Mouse (Mus musculus) brain, embryonic 14.5 days (tissue): ENCODE results near the gene Lman2. TPM values are rescaled to one million over a fixed set of nuclear protein-coding genes. Genes with fewer than 3 reads are reported as not detected.

Experiments used
- DNase-seq: peaks from one replicate; pipeline ENCODE4 v3.0.0-alpha.2; 2011; ENCODE audit warnings: low read depth
- CTCF ChIP-seq: fragments of 200-500 bp; IDR thresholded peaks from 2 replicates; pipeline ENCODE4 v1.5.1; 2012; ENCODE audit warnings: inconsistent platforms, mild to moderate bottlenecking, moderate library complexity, borderline replicate concordance; ENCODE audit not compliant: insufficient read depth, insufficient read length; ENCODE audit errors: extremely low read depth
- POLR2A ChIP-seq: fragments of 200-500 bp; IDR thresholded peaks from 2 replicates; pipeline ENCODE4 v1.6.1; 2012; ENCODE audit warnings: mild to moderate bottlenecking, inconsistent platforms, borderline replicate concordance; ENCODE audit not compliant: poor library complexity, insufficient read depth, insufficient read length, severe bottlenecking; ENCODE audit errors: extremely low read depth
- polyA plus RNA-seq: library from polyadenylated mRNA; depleted of rRNA; stranded (reverse); fragments of >200 nt; gene quantifications from 2 replicates; pipeline ENCODE4 v1.2.3, GENCODE M21; 2012; rRNA removed

The Lman2 gene
- polyA plus RNA-seq, 1 experiment = 66.2 TPM

GRCm38 (mm10) chr13:55321434-55322129, 41.0 kb downstream of the Lman2 start, which contains the start of gene Rab24:
Rab24 (minus strand) TSS chr13:55321946.
- TF ChIP-seq CTCF (no peak), POLR2A (peak; percentile 60; the same call in 1 of the 2 replicates)
- peak; percentile 95 for DNase-seq

GRCm38 (mm10) chr13:55319931-55320533, 42.6 kb downstream of the Lman2 start, which contains the start of gene Prelid1:
Prelid1 (plus strand) TSS chr13:55320500.
- DNase-seq = no peak
- TF ChIP-seq CTCF = no peak
- TF ChIP-seq POLR2A = no peak

DNA sequence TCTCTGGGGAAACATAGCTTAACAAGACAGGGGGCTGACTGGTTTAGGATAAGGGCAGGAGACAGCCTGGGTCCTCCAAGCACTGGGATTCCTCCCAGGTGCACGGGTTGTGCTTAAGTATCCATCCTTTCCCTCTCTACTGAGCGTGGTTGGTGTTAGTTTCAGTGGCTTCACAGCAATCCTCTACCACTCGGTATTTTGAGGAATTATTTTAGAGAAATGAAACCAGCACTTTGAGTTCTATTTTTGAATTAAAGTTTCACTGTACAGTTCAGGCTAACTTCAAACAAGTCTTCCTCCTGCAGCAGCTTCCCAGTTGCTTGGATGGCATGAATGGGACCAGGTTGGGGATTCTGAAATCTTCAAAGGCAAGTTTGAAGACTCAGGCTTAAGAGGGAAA, 44.2 kb downstream of the Lman2 start:
- no peak for DNase-seq
- no peak for TF ChIP-seq POLR2A
- TF ChIP-seq CTCF = no peak

- DNase-seq = no peak
- no peak for TF ChIP-seq POLR2A
- TF ChIP-seq CTCF = no peak
Measured at GRCm38 (mm10) chr13:55314891-55315412, 47.6 kb downstream of the Lman2 start.

GRCm38 (mm10) chr13:55313051-55313450, 49.5 kb downstream of the Lman2 start:
- no peak for DNase-seq

DNA sequence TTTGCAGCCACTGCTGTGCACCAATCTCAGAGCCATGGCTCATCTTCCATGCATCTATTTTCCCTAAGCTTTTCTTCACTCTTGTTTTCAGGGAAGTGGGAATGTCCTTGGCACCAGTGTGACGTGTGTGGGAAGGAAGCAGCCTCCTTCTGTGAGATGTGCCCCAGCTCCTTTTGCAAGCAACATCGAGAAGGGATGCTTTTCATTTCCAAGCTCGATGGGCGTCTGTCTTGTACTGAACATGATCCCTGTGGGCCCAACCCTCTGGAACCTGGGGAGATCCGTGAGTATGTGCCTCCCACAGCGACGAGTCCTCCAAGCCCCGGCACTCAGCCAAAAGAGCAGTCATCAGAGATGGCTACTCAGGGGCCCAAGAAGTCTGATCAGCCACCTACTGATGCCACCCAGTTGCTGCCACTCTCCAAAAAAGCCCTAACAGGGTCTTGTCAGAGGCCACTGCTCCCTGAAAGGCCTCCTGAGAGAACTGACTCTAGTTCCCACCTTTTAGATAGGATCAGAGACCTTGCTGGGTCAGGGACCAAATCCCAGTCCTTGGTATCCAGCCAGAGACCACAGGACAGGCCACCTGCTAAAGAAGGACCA, 50.5 kb downstream of the Lman2 start:
- no peak for DNase-seq
- TF ChIP-seq CTCF (no peak), POLR2A (no peak)

More at GRCm38 (mm10) chr13:55313051-55313450, 49.5 kb downstream of the Lman2 start:
- no peak for TF ChIP-seq POLR2A
- no peak for TF ChIP-seq CTCF

- DNase-seq = no peak
- TF ChIP-seq POLR2A = no peak
- TF ChIP-seq CTCF = no peak
Measured at GRCm38 (mm10) chr13:55300913-55301312, 61.7 kb downstream of the Lman2 start.

DNA sequence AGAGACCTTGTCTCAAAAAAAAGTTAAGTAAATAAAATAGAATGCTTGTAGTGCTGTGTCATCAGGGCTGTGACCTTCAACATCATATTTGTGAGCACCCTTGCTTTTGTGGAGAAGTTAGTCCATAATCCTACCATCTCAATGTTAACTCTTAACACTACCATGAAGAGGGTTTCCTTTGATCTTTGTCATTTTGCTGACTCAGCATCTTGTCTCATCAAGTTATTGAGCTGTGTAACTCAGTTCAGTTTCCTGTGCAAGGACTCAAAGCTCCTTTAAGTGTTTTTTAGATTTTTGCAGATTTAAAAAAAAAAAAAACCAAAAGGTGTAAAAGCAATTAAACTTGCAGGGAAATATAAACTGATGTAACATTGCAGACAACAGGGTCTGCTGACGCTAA, 65.8 kb downstream of the Lman2 start:
- TF ChIP-seq CTCF (no peak), POLR2A (no peak)
- no peak for DNase-seq

Other genes starting within 250 kb of the Lman2 start
- not detected in 2 replicates for gene Gm17617, start 229.2 kb downstream of the Lman2 start, polyA plus RNA-seq
- 1.6 and 2.0 TPM in 2 replicates for gene Fgfr4, start 210.1 kb downstream of the Lman2 start, polyA plus RNA-seq
- gene Nsd1, start 153.0 kb downstream of the Lman2 start, polyA plus RNA-seq = 38.1 and 52.2 TPM in 2 replicates
- gene Prelid1, start 42.3 kb downstream of the Lman2 start, polyA plus RNA-seq = 237 and 255 TPM in 2 replicates
- gene Rab24, start 40.8 kb downstream of the Lman2 start, polyA plus RNA-seq = 113 and 173 TPM in 2 replicates
- gene Mxd3, start 33.0 kb downstream of the Lman2 start, polyA plus RNA-seq = 22.3 and 48.5 TPM in 2 replicates
- gene Rgs14, start 6.9 kb upstream of the Lman2 start, polyA plus RNA-seq = 0.51 and 0.69 TPM in 2 replicates
- gene Slc34a1, start 35.4 kb upstream of the Lman2 start, polyA plus RNA-seq = 0.06 and 0.10 TPM in 2 replicates
- 0.51 and 0.66 TPM in 2 replicates for gene Pfn3, start 52.4 kb upstream of the Lman2 start, polyA plus RNA-seq
- 0.13 and 0.26 TPM in 2 replicates for gene F12, start 64.0 kb upstream of the Lman2 start, polyA plus RNA-seq
- 79.6 and 92.1 TPM in 2 replicates for gene Grk6, start 82.3 kb upstream of the Lman2 start, polyA plus RNA-seq
- gene Prr7, start 101.5 kb upstream of the Lman2 start, polyA plus RNA-seq = 75.5 and 77.4 TPM in 2 replicates
- 809 and 867 TPM in 2 replicates for gene Dbn1, start 125.3 kb upstream of the Lman2 start, polyA plus RNA-seq
- gene Pdlim7, start 150.9 kb upstream of the Lman2 start, polyA plus RNA-seq = 118 and 126 TPM in 2 replicates
- 15.9 and 20.0 TPM in 2 replicates for gene Dok3, start 166.5 kb upstream of the Lman2 start, polyA plus RNA-seq
- 92.4 and 109 TPM in 2 replicates for gene Ddx41, start 173.9 kb upstream of the Lman2 start, polyA plus RNA-seq
- 161 and 190 TPM in 2 replicates for gene Fam193b, start 208.3 kb upstream of the Lman2 start, polyA plus RNA-seq
- 98.7 and 99.3 TPM in 2 replicates for gene Tmed9, start 210.9 kb upstream of the Lman2 start, polyA plus RNA-seq
- gene B4galt7, start 237.1 kb upstream of the Lman2 start, polyA plus RNA-seq = 47.2 and 57.5 TPM in 2 replicates